Mouse (Mus musculus): ENCODE measurements around the gene C130050O18Rik. TPM values are rescaled to one million over a fixed set of nuclear protein-coding genes. Genes with fewer than 3 reads are reported as not detected.

The C130050O18Rik gene
- polyA plus RNA-seq, 1 experiment from 2014 or later: 0.27 TPM

- no peaks in the 10 kb centered on the region for H3K27me3 ChIP-seq (ENCODE audit: control insufficient read depth, insufficient read depth, low read length)
- no peaks in the 10 kb centered on the region for H3K9me3 ChIP-seq (replicated peaks; ENCODE audit: control insufficient read depth, low read length)
- H3K4me2 ChIP-seq (ENCODE audit: low read depth, low read length): no peak overlapping the region
- H3K4me3 ChIP-seq (ENCODE audit: low read depth, low read length): no peak overlapping the region
- ATAC-seq (replicated peaks; ENCODE audit: insufficient number of reproducible peaks, low FRiP score, low TSS enrichment, low read depth) (no peak), DNase-seq (ENCODE audit: low spot score) (no peak)
- no peak overlapping the region for H3K27ac ChIP-seq (replicated peaks; ENCODE audit: low read depth, low read length)
- H3K4me1 ChIP-seq (ENCODE audit: control insufficient read depth, insufficient read depth, low read length): no peaks in the 10 kb centered on the region; the same call in 1 of the 2 replicates
- no peaks in the 10 kb centered on the region for H3K36me3 ChIP-seq (replicated peaks; ENCODE audit: control insufficient read depth, insufficient read depth, low read depth, low read length)
- WGBS: 81% methylated on average over 14 of the region's 14 CpGs
- no peak overlapping the region for H3K9ac ChIP-seq (replicated peaks; ENCODE audit: low read length)
Observed at GRCm38 (mm10) chr5:139407121-139407885, 2.2 kb downstream of the C130050O18Rik start.

- Histone ChIP-seq H3K4me3 (ENCODE audit: low read depth, low read length) (no peak overlapping the region), H3K4me1 (ENCODE audit: control insufficient read depth, insufficient read depth, low read length) (no peaks in the 10 kb centered on the region; the same call in 1 of the 2 replicates), H3K4me2 (ENCODE audit: low read depth, low read length) (no peak overlapping the region), H3K27ac (replicated peaks; ENCODE audit: low read depth, low read length) (no peak overlapping the region), H3K9ac (replicated peaks; ENCODE audit: low read length) (no peak overlapping the region), H3K9me3 (replicated peaks; ENCODE audit: control insufficient read depth, low read length) (no peaks in the 10 kb centered on the region), H3K27me3 (ENCODE audit: control insufficient read depth, insufficient read depth, low read length) (no peaks in the 10 kb centered on the region), H3K36me3 (replicated peaks; ENCODE audit: control insufficient read depth, insufficient read depth, low read depth, low read length) (no peaks in the 10 kb centered on the region)
- 84% methylated on average over 7 of the region's 7 CpGs for WGBS
- no peak for ATAC-seq (replicated peaks; ENCODE audit: insufficient number of reproducible peaks, low FRiP score, low TSS enrichment, low read depth)
- no peak for DNase-seq (ENCODE audit: low spot score)
Observed at GRCm38 (mm10) chr5:139408511-139408910, 3.4 kb downstream of the C130050O18Rik start.

GRCm38 (mm10) chr5:139409412-139409811 is 4.3 kb downstream of the C130050O18Rik start:
- Histone ChIP-seq H3K9ac (replicated peaks; ENCODE audit: low read length) (no peak overlapping the region), H3K9me3 (replicated peaks; ENCODE audit: control insufficient read depth, low read length) (no peaks in the 10 kb centered on the region), H3K4me3 (ENCODE audit: low read depth, low read length) (no peak overlapping the region), H3K36me3 (replicated peaks; ENCODE audit: control insufficient read depth, insufficient read depth, low read depth, low read length) (no peaks in the 10 kb centered on the region), H3K4me2 (ENCODE audit: low read depth, low read length) (no peak overlapping the region), H3K27ac (replicated peaks; ENCODE audit: low read depth, low read length) (no peak overlapping the region), H3K4me1 (ENCODE audit: control insufficient read depth, insufficient read depth, low read length) (no peaks in the 10 kb centered on the region; the same call in 1 of the 2 replicates), H3K27me3 (ENCODE audit: control insufficient read depth, insufficient read depth, low read length) (no peaks in the 10 kb centered on the region)
- no peak for DNase-seq (ENCODE audit: low spot score)
- 80% methylated on average over 12 of the region's 12 CpGs for WGBS
- no peak for ATAC-seq (replicated peaks; ENCODE audit: insufficient number of reproducible peaks, low FRiP score, low TSS enrichment, low read depth)

- Histone ChIP-seq H3K9ac (replicated peaks; ENCODE audit: low read length) (no peak overlapping the region), H3K4me1 (ENCODE audit: control insufficient read depth, insufficient read depth, low read length) (no peaks in the 10 kb centered on the region; the same call in 1 of the 2 replicates), H3K36me3 (replicated peaks; ENCODE audit: control insufficient read depth, insufficient read depth, low read depth, low read length) (no peaks in the 10 kb centered on the region), H3K27me3 (ENCODE audit: control insufficient read depth, insufficient read depth, low read length) (no peaks in the 10 kb centered on the region), H3K4me3 (ENCODE audit: low read depth, low read length) (no peak overlapping the region), H3K27ac (replicated peaks; ENCODE audit: low read depth, low read length) (no peak overlapping the region), H3K9me3 (replicated peaks; ENCODE audit: control insufficient read depth, low read length) (no peaks in the 10 kb centered on the region), H3K4me2 (ENCODE audit: low read depth, low read length) (no peak overlapping the region)
- ATAC-seq (replicated peaks; ENCODE audit: insufficient number of reproducible peaks, low FRiP score, low TSS enrichment, low read depth) (no peak), DNase-seq (ENCODE audit: low spot score) (no peak)
- 77% methylated on average over 4 of the region's 4 CpGs for WGBS
Observed at GRCm38 (mm10) chr5:139410056-139410455, 5.0 kb downstream of the C130050O18Rik start.

- H3K4me3 ChIP-seq (ENCODE audit: low read depth, low read length): no peak overlapping the region
- H3K9ac ChIP-seq (replicated peaks; ENCODE audit: low read length): no peak overlapping the region
- no peaks in the 10 kb centered on the region for H3K4me1 ChIP-seq (ENCODE audit: control insufficient read depth, insufficient read depth, low read length)
- no peak overlapping the region for H3K27ac ChIP-seq (replicated peaks; ENCODE audit: low read depth, low read length)
- ATAC-seq (replicated peaks; ENCODE audit: insufficient number of reproducible peaks, low FRiP score, low TSS enrichment, low read depth) (no peak), DNase-seq (ENCODE audit: low spot score) (no peak)
- no peak overlapping the region for H3K4me2 ChIP-seq (ENCODE audit: low read depth, low read length)
- H3K27me3 ChIP-seq (ENCODE audit: control insufficient read depth, insufficient read depth, low read length): no peaks in the 10 kb centered on the region
- no peaks in the 10 kb centered on the region for H3K36me3 ChIP-seq (replicated peaks; ENCODE audit: control insufficient read depth, insufficient read depth, low read depth, low read length)
- H3K9me3 ChIP-seq (replicated peaks; ENCODE audit: control insufficient read depth, low read length): no peaks in the 10 kb centered on the region
- WGBS: 94% methylated on average over 6 of the region's 6 CpGs
Observed at GRCm38 (mm10) chr5:139411117-139411516, 6.0 kb downstream of the C130050O18Rik start.

GRCm38 (mm10) chr5:139411665-139412314 is 6.7 kb downstream of the C130050O18Rik start:
- ATAC-seq (replicated peaks; ENCODE audit: insufficient number of reproducible peaks, low FRiP score, low TSS enrichment, low read depth) (no peak), DNase-seq (ENCODE audit: low spot score) (no peak)
- 84% methylated on average over 15 of the region's 15 CpGs for WGBS
- Histone ChIP-seq H3K27me3 (ENCODE audit: control insufficient read depth, insufficient read depth, low read length) (no peaks in the 10 kb centered on the region), H3K27ac (replicated peaks; ENCODE audit: low read depth, low read length) (no peak overlapping the region), H3K4me2 (ENCODE audit: low read depth, low read length) (no peak overlapping the region), H3K4me3 (ENCODE audit: low read depth, low read length) (no peak overlapping the region), H3K9me3 (replicated peaks; ENCODE audit: control insufficient read depth, low read length) (no peaks in the 10 kb centered on the region), H3K4me1 (ENCODE audit: control insufficient read depth, insufficient read depth, low read length) (no peaks in the 10 kb centered on the region), H3K9ac (replicated peaks; ENCODE audit: low read length) (no peak overlapping the region), H3K36me3 (replicated peaks; ENCODE audit: control insufficient read depth, insufficient read depth, low read depth, low read length) (no peaks in the 10 kb centered on the region)

- no peaks in the 10 kb centered on the region for H3K36me3 ChIP-seq (replicated peaks; ENCODE audit: control insufficient read depth, insufficient read depth, low read depth, low read length)
- H3K27ac ChIP-seq (replicated peaks; ENCODE audit: low read depth, low read length): no peak overlapping the region
- H3K9me3 ChIP-seq (replicated peaks; ENCODE audit: control insufficient read depth, low read length): no peaks in the 10 kb centered on the region
- H3K4me3 ChIP-seq (ENCODE audit: low read depth, low read length): no peak overlapping the region
- no peak overlapping the region for H3K4me2 ChIP-seq (ENCODE audit: low read depth, low read length)
- DNase-seq (ENCODE audit: low spot score) (no peak), ATAC-seq (replicated peaks; ENCODE audit: insufficient number of reproducible peaks, low FRiP score, low TSS enrichment, low read depth) (no peak)
- H3K9ac ChIP-seq (replicated peaks; ENCODE audit: low read length): no peak overlapping the region
- no peaks in the 10 kb centered on the region for H3K4me1 ChIP-seq (ENCODE audit: control insufficient read depth, insufficient read depth, low read length)
- H3K27me3 ChIP-seq (ENCODE audit: control insufficient read depth, insufficient read depth, low read length): no peaks in the 10 kb centered on the region
- 85% methylated on average over 4 of the region's 4 CpGs for WGBS
Observed at GRCm38 (mm10) chr5:139413545-139413944, 8.5 kb downstream of the C130050O18Rik start.

- Histone ChIP-seq H3K27ac (replicated peaks; ENCODE audit: low read depth, low read length) (no peak overlapping the region), H3K4me3 (ENCODE audit: low read depth, low read length) (no peak overlapping the region), H3K4me2 (ENCODE audit: low read depth, low read length) (no peak overlapping the region), H3K36me3 (replicated peaks; ENCODE audit: control insufficient read depth, insufficient read depth, low read depth, low read length) (no peaks in the 10 kb centered on the region), H3K9ac (replicated peaks; ENCODE audit: low read length) (no peak overlapping the region), H3K9me3 (replicated peaks; ENCODE audit: control insufficient read depth, low read length) (no peaks in the 10 kb centered on the region), H3K27me3 (ENCODE audit: control insufficient read depth, insufficient read depth, low read length) (no peaks in the 10 kb centered on the region), H3K4me1 (ENCODE audit: control insufficient read depth, insufficient read depth, low read length) (no peaks in the 10 kb centered on the region)
- no peak for DNase-seq (ENCODE audit: low spot score)
- 91% methylated on average over 5 of the region's 5 CpGs for WGBS
- no peak for ATAC-seq (replicated peaks; ENCODE audit: insufficient number of reproducible peaks, low FRiP score, low TSS enrichment, low read depth)
Observed at GRCm38 (mm10) chr5:139415001-139415400, 9.9 kb downstream of the C130050O18Rik start.
